Mouse (Mus musculus): ENCODE results near the gene Prss36.

- TF ChIP-seq CTCF (IDR thresholded peaks at IDR 0.05; ENCODE audit: low read depth) = no peak
- TF ChIP-seq EP300 (optimal IDR thresholded peaks at IDR 0.05) = no peak
Observed at GRCm38 (mm10) chr7:127915293-127915692, 31.2 kb downstream of the Prss36 start.

All from stomach, postnatal 0 days (tissue).